Mouse (Mus musculus) megakaryocyte, embryonic 14.5 days (primary cell): ENCODE results near the gene Usp43.

ENCODE experiments used
- FLI1 ChIP-seq: IDR thresholded peaks from 2 replicates; pipeline ENCODE4 v1.6.1; 2012; ENCODE audit warnings: low read length, inconsistent platforms, mixed read lengths
- GATA1 ChIP-seq: IDR thresholded peaks from 3 replicates; pipeline ENCODE4 v1.6.1; 2012; ENCODE audit warnings: mixed read lengths, low read length, inconsistent platforms, borderline replicate concordance

DNA sequence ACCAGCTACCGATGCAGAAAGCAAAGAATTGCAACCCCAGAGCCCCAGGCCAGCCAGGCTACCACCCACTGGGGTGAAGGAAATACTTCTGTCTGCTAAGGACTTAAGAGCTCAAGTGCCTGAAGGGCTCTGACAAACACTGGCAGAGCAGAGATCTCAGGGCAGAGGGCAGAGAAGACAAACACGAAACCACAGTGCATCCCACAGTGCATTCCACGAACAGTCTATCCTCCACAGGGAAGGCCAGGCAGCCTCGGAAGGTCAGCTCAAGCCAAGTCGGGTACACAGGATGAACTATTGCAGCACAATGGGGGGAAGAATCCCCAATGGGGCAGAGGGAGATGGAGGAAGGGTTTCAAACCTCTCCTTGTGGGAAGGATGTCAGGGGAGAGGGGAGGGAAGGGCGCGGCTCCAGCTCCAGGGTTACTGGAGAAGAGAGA, 60.5 kb downstream of the Usp43 start:
- TF ChIP-seq GATA1 (no peak), FLI1 (no peak)
